Mouse (Mus musculus) thymus, postnatal 14 days (tissue): ENCODE data around the gene Olfr1175-ps.

Experiments
- DNase-seq: peaks from one replicate; pipeline ENCODE4 v3.0.0; 2021

Olfr1175-ps gene

GRCm38 (mm10) chr2:88327115-88327514, at the start of gene Olfr1175-ps:
Gene Olfr1175-ps, minus strand, starts transcription at chr2:88327215.
- DNase-seq, result no peak

- no peak for DNase-seq
Observed at GRCm38 (mm10) chr2:88356304-88356703, 29.3 kb upstream of the Olfr1175-ps start.

- DNase-seq, result no peak
Observed at GRCm38 (mm10) chr2:88346392-88346791, 19.4 kb upstream of the Olfr1175-ps start, which contains the start of gene Olfr1177-ps. Gene Olfr1177-ps, minus strand, starts transcription at chr2:88346492.

GRCm38 (mm10) chr2:88336421-88336820, 9.4 kb upstream of the Olfr1175-ps start, which contains the start of gene Olfr1176:
Gene Olfr1176, plus strand, starts transcription at chr2:88336721.
- no peak for DNase-seq

- no peak for DNase-seq
Observed at GRCm38 (mm10) chr2:88315035-88315434, 12.0 kb downstream of the Olfr1175-ps start, which contains the start of gene Olfr1174-ps. Gene Olfr1174-ps, minus strand, starts transcription at chr2:88315135.

GRCm38 (mm10) chr2:88279775-88280174, 47.2 kb downstream of the Olfr1175-ps start, which contains the start of gene Olfr1173:
Gene Olfr1173, minus strand, starts transcription at chr2:88279875.
- DNase-seq, result no peak
